Comparison of ENCODE assay signal across 10 mouse cellular contexts in the genomic region with DNA sequence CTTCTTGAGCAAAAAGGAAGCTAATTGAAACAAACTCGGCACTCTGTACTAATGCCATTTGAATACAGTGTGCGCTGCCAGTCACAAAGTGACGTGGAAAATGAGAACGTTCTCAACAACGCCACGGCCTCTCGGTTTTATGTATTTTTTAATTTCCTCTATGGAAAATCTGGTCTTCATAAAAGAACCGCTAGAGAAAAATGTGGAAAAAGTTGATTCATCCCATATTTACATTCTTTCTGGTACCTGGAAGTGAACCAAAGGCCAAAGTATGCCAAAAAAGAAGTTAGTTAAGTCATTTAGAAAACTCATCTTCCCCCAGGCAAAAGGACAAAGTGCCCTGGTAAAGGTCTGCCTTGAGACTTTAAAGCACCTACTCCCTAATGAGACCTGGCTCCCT.
"Had no signal": no experiment of that assay in that cellular context is flagged by ENCODE, and none has a peak within 500 bp of the region (broad histone marks: within the 10 kb centered on the region; RNA-seq: fewer than 3 reads in every experiment).

No protein-coding gene starts in this region.

- H3K9ac ChIP-seq: liver, embryonic 12.5 days; lung, embryonic 14.5 days; midbrain, embryonic 12.5 days; neural tube, embryonic 13.5 days had no signal

- DNase-seq: kidney, adult 8-10 months; kidney, postnatal 25 days; lung, embryonic 14.5 days; retina, postnatal 1 day; thymus, postnatal 14 days had no signal

- H3K36me3 ChIP-seq: liver, embryonic 12.5 days; midbrain, embryonic 12.5 days; neural tube, embryonic 13.5 days had no signal

- ATAC-seq: intestine, postnatal 0 days; liver, embryonic 12.5 days; midbrain, embryonic 16.5 days had no signal

- H3K27me3 ChIP-seq: liver, embryonic 12.5 days; midbrain, embryonic 12.5 days; neural tube, embryonic 13.5 days had no signal

- H3K4me2 ChIP-seq: liver, embryonic 12.5 days; lung, embryonic 14.5 days; midbrain, embryonic 12.5 days; neural tube, embryonic 13.5 days had no signal

- H3K9me3 ChIP-seq: liver, embryonic 12.5 days; midbrain, embryonic 12.5 days; neural tube, embryonic 13.5 days had no signal

- H3K4me3 ChIP-seq: liver, embryonic 12.5 days; midbrain, embryonic 12.5 days; neural tube, embryonic 13.5 days had no signal

- H3K4me1 ChIP-seq: liver, embryonic 12.5 days; midbrain, embryonic 12.5 days; neural tube, embryonic 13.5 days had no signal

- H3K27ac ChIP-seq: liver, embryonic 12.5 days; midbrain, embryonic 12.5 days; neural tube, embryonic 13.5 days had no signal
